ENCODE assay signal across 16 mouse cellular contexts in the genomic region with DNA sequence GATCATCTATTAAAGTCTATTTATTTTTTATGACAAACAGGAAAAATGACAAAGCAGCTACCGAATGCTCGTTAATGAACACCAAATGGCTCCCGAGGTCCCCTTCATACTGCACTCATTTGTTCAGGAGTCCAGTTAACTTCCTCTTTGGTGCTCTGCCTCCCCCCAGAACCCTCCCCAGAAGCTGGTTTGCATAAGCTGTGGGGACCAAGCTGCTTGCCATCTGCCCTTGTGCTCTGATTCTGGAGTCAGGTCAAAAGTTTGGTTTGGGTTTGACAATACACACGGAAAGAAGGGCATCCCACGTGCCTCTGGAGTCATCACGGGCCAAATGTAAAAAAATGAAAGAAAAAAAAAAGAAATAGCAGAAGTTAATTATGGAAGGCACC.
DNase-seq lines count a peak whose midpoint lies in the region; ATAC-seq lines count a peak whose summit lies in the region.
"Had no signal": no experiment of that assay in that cellular context is flagged by ENCODE, and none has a peak within 500 bp of the region (broad histone marks: within the 10 kb centered on the region; RNA-seq: fewer than 3 reads in every experiment).

No protein-coding gene starts in this region.

- H3K27ac ChIP-seq in limb, embryonic 11.5 days (replicated peaks; ENCODE audit: low read depth, low read length): no peak overlapping the region
- H3K27ac ChIP-seq: forebrain, embryonic 13.5 days; gastrocnemius, adult 2 months; heart, adult 2 months; liver, embryonic 12.5 days had no signal

- no peaks in the 10 kb centered on the region for H3K36me3 ChIP-seq in limb, embryonic 11.5 days (ENCODE audit: control insufficient read depth, insufficient read depth, low read length)
- H3K36me3 ChIP-seq: embryonic facial prominence, embryonic 15.5 days; liver, embryonic 12.5 days had no signal

- no peaks in the 10 kb centered on the region for H3K9me3 ChIP-seq in limb, embryonic 11.5 days (ENCODE audit: control insufficient read depth, low read length)
- H3K9me3 ChIP-seq: embryonic facial prominence, embryonic 15.5 days; forebrain, embryonic 13.5 days; liver, embryonic 12.5 days had no signal

- H3K4me3 ChIP-seq in limb, embryonic 11.5 days (ENCODE audit: low read depth, low read length): no peak overlapping the region
- H3K4me3 ChIP-seq: embryonic facial prominence, embryonic 15.5 days; forebrain, embryonic 13.5 days; gastrocnemius, adult 2 months; heart, adult 2 months; liver, embryonic 12.5 days had no signal

- H3K9ac ChIP-seq in limb, embryonic 11.5 days (ENCODE audit: low read length): no peak overlapping the region
- H3K9ac ChIP-seq: embryonic facial prominence, embryonic 15.5 days; forebrain, embryonic 13.5 days; liver, embryonic 12.5 days had no signal

- peak; percentile 17 for DNase-seq in kidney, postnatal 10 days
- no peak for DNase-seq in kidney, postnatal 14 days
- peak; percentile 18 for DNase-seq in Muller cell, postnatal 12 days (ENCODE audit: inconsistent ontology term)
- DNase-seq in embryo, embryonic 11 days: peak; percentile 63
- DNase-seq in limb, embryonic 11.5 days (ENCODE audit: low spot score): peak; percentile 67
- DNase-seq in layer of hippocampus, postnatal 25 days (ENCODE audit: extremely low spot score in 1 of 2, low spot score in 1 of 2): no peak
- DNase-seq in thymus, postnatal 36 days: no peak
- DNase-seq: cerebellum, adult 11 months; gastrocnemius, adult 2 months; heart, adult 2 months; heart, postnatal 10 days; right cerebral cortex, adult 18-20 months had no signal

- no peaks in the 10 kb centered on the region for H3K27me3 ChIP-seq in limb, embryonic 11.5 days (ENCODE audit: control insufficient read depth, insufficient read depth, low read length)
- H3K27me3 ChIP-seq: embryonic facial prominence, embryonic 15.5 days; forebrain, embryonic 13.5 days; liver, embryonic 12.5 days had no signal

- peaks cover 12% of the 10 kb centered on the region for H3K4me1 ChIP-seq in limb, embryonic 11.5 days (ENCODE audit: control insufficient read depth, insufficient read depth, low read length)
- H3K4me1 ChIP-seq: liver, embryonic 12.5 days had no signal

- ATAC-seq in limb, embryonic 11.5 days (ENCODE audit: insufficient number of reproducible peaks, low FRiP score, low TSS enrichment, low read depth): no peak
- ATAC-seq: forebrain, embryonic 13.5 days; liver, embryonic 12.5 days; lung, postnatal 0 days had no signal

- H3K4me2 ChIP-seq in limb, embryonic 11.5 days (ENCODE audit: low read depth, severe bottlenecking): no peak overlapping the region
- H3K4me2 ChIP-seq: embryonic facial prominence, embryonic 15.5 days; forebrain, embryonic 13.5 days; liver, embryonic 12.5 days had no signal

- WGBS in limb, embryonic 11.5 days: 11% methylated on average over 6 of the region's 6 CpGs

Comparison
In these comparisons a context has a peak if more than half of its experiments do, and no peak if none do; other contexts are left out.
1. DNase-seq: peak in kidney, postnatal 10 days (single experiment), Muller cell, postnatal 12 days (single experiment), embryo, embryonic 11 days (single experiment) and limb, embryonic 11.5 days (single experiment); none in kidney, postnatal 14 days (single experiment), layer of hippocampus, postnatal 25 days (0 of 2) and thymus, postnatal 36 days (0 of 2).